Mouse (Mus musculus): Measurements from ENCODE around the gene Scimp.
"Not testable (repeated sequence)": the region's sequence is repeated elsewhere in the genome, so short reads cannot be mapped to it uniquely, and the experiment has no call there.

Scimp gene

DNA sequence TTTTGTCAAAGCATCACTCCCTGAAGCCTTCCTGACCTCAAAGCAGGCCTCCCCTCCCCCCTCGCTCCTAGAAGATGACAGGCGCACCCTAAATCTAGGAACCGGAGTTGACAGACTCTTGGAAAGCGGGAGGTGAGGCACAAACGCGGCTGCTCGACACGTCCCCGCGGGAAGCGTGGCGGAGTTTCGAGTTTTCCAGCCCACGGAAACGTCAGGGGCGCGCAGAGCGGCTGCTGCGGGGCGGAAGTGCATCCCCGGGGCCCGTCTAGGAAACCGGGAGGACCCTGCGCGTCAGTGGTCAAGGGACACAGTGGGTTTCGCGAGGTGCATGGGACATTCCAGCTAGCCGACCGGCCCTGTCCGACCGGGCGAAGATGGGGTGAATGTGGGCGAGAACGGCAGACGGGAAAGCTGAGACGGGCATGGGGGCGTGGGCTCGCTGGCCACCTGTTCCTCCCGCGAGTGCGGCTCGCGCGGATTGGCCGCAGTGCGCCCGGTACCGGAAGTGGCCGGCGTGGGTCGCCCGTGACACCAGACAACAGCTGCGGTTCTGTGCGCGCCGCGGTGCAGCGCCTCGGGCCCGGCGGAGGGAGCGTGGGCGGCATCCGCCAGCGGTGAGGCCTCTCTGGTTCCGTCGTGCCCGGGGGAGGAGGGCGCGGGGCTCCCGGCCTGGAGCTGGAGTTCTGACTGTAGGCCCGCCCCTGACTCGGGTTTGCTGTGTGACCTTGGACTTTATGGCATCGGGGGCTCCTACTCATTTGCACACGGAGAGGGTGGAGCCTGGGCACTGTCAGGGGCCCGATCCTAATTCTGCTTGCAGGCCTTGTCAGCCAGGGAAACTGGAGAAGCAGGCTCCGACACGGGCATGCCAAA is 48.2 kb downstream of the Scimp start, which contains the start of gene Zfp3:
Gene Zfp3, plus strand, starts transcription at position 274 of the 873 bp plus-strand sequence.
- DNase-seq, result peak; percentile 85 to 89

DNA sequence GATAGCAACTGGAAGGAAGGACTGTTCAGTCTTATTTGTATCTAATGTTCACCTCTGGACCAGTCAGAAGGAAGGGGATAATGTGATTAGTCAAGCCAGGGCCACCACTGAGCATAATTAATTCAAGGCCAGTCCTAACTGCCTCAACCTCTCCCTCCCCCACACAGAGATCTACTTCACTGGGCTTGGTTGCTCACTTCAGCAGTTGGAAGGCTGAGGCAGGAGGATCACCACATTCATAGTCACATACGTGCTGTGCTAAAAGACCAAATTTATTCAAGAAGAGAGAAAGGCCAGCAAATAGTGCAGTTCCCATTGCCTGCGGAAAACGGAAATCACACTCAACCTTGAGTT is 48.8 kb downstream of the Scimp start:
- no peak for DNase-seq

- peak in 1 of 2 experiments; percentile 14 for DNase-seq
These were observed 49.7 kb downstream of the Scimp start for GRCm38 (mm10) chr11:70762641-70763040.

- DNase-seq, result not testable (repeated sequence)
These were observed 51.9 kb downstream of the Scimp start for GRCm38 (mm10) chr11:70760446-70760845.

DNA sequence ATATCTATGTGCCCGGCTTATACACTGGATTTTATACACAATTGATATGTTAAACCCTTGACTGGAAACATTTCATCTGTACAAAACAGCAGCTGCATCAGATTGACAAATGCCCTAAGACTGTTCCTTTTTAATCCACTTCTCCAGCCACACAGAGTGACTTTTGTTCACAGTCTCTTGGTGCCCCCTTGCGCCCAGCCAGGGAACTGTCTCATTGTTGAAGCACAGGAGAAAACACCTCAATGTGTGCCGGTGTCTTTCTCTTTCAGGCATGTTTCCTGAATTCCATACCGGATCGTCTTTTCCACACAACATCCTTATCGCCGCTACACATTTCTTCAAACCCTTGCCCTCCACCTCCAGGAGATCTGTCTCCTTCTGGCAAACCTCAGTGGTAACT is 56.7 kb downstream of the Scimp start:
- DNase-seq, result peak; percentile 77 to 87

DNA sequence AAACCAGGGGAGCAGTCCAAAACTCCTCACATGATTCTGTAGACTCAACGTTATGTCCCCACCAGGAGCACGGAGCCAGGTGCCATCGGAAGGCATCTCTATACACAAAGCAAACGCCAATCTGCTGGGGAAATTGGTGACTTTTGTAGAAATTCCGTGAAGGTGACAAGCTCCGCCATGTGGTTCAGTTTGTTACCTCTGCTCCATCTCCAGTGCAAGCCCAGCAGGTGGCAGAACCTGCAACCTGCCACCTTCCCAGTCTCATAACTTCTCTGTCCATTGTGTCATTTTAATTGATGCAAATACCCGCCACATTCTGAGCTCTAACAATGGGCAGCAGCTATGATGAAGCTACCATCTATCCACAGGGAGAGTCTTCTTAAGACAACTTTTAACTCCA is 57.4 kb downstream of the Scimp start:
- DNase-seq, result no peak

- no peak for DNase-seq
These were observed 57.9 kb downstream of the Scimp start for GRCm38 (mm10) chr11:70754476-70754875.

GRCm38 (mm10) chr11:70753146-70753545 is 59.2 kb downstream of the Scimp start:
- DNase-seq, result no peak

DNA sequence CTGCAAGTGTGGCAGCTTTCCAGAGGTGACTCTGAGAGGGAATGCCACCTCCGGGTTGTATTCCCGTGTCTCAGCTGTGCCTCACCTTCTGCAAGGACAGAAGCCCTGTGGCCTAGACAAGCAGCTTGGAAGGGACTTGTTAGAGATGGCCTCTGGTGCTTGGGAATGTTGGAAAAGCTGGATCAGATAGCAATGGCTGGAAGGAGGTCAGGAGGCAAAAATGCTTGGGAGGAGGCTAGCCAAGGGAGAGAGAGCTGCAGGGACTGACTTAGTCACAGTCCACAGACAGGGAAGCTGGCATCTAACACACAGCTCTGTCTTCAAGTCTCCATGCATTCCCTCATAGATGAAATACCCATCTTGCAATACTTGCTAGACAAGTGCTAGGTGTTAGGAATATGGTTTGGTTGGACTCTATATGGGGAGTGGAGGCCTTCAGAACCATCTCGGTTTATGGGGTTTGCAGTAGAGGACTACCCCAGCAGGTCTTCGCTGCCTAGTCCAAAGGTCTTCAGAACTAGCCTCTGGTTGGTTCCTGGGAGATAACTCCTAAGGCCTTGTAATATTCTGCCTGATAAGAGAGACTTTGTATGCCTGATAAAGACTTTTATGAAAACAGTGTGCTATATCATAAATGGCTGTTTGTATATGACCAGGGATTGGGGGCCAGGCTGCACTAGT is 59.9 kb downstream of the Scimp start:
- no peak for DNase-seq

GRCm38 (mm10) chr11:70747876-70748545 is 64.4 kb downstream of the Scimp start:
- no peak for DNase-seq

DNA sequence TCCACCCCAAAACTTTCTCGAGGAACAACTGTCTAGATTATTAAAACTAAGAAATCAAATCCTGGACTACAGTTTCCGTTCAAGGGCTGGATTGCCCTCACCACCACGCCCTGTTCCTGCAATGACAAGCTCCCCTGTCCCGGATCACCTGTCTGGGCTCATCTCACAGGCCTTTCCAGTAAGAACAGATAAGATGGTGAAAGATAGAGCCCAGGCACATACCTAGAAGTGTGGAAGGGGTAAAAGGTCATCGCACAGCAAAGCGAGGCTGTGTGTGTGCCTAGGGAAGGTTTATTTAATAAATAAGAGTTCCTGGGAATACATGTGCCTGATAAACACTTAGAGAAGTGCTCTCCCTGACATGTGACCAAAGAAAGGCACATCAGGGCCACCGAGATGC is 66.8 kb downstream of the Scimp start:
- no peak for DNase-seq

DNA sequence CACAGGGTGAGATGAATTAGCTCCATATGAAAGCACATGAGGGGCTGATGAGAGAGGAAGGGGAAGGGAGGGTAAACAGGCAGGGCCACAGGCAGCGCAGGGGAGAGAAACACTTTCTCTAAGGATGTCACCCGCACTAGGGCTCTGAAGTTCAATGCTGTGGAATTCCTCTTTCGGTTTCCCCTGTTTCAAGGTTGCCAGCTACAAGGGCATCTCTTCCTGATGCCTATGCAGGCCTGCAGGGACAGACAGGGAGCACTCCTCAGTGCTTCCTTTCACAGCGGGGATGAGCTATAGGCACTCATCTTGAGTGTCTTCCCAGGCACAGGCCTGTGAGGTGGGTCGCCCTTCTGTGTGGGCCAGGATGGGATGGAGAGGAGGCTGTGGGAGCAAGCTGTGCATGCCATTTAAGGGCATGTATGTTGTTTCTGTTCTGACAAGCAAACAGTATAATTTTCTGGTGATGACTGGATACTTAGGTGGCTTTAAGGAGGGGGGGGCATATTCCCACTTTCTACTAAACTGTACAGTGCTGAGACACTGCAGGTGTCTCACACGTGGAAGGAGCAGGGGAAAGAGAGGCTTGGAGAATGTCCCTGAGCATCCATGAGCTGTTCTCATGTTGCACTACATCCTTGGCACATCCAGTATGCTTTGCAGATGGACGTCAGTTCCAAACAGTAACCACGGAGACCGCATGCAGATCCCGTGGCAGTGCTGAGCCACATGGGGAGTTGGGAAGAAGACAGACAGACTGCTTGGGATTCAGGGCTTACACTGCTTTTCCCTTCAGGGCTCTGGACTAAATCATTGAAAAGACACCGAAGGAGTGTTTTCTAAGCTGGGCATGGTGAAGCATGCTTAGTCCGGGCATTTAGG is 69.6 kb downstream of the Scimp start:
- no peak for DNase-seq

- no peak for DNase-seq
These were observed 70.3 kb downstream of the Scimp start for GRCm38 (mm10) chr11:70742117-70742516.

GRCm38 (mm10) chr11:70741603-70742002 is 70.8 kb downstream of the Scimp start:
- no peak for DNase-seq

All from thymus, postnatal 36 days (tissue).